Mouse (Mus musculus) brain, embryonic 14.5 days (tissue): Measurements from ENCODE around the gene Rab37.

Source experiments
- CTCF ChIP-seq: fragments of 200-500 bp; IDR thresholded peaks from 2 replicates; pipeline ENCODE4 v1.5.1; 2012; ENCODE audit warnings: inconsistent platforms, mild to moderate bottlenecking, moderate library complexity, borderline replicate concordance; ENCODE audit not compliant: insufficient read depth, insufficient read length; ENCODE audit errors: extremely low read depth
- POLR2A ChIP-seq: fragments of 200-500 bp; IDR thresholded peaks from 2 replicates; pipeline ENCODE4 v1.6.1; 2012; ENCODE audit warnings: mild to moderate bottlenecking, inconsistent platforms, borderline replicate concordance; ENCODE audit not compliant: poor library complexity, insufficient read depth, insufficient read length, severe bottlenecking; ENCODE audit errors: extremely low read depth

GRCm38 (mm10) chr11:115160016-115160797 is 69.0 kb downstream of the Rab37 start:
- TF ChIP-seq POLR2A (no peak), CTCF (peak; percentile 70)
